Mouse (Mus musculus) testis, adult 2 months (tissue): ENCODE results near the gene Ntng2.

Experiments
- CTCF ChIP-seq: fragments of 200-500 bp; IDR thresholded peaks from 2 replicates; pipeline ENCODE4 v1.5.1; 2012; ENCODE audit warnings: low read depth, mild to moderate bottlenecking, inconsistent platforms, low read length, moderate library complexity; ENCODE audit not compliant: control insufficient read depth, insufficient read depth, insufficient replicate concordance
- POLR2A ChIP-seq: fragments of 200-500 bp; IDR thresholded peaks from 2 replicates; pipeline ENCODE4 v1.6.1; 2012; ENCODE audit warnings: low read depth, mild to moderate bottlenecking, inconsistent platforms, low read length, moderate library complexity; ENCODE audit not compliant: control insufficient read depth

DNA sequence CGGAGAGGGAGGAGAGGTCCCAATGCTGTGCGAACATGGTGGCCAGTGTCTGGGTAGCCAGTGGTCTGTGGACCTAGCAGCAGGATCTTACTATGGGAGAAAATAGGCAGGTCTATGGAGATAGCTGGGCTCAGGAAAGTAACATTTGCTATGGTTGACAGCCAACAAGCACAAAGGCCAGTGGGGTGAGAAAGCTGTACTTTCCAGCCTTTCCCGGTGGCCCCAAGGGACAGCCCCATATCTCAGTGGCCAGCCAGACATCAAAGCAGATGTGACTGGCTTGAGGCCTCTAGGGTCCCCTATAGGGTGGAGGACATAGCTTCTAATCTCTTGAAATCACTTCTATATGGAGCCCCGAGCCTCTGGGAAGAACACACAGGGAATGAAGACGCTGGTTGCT lies 35.8 kb downstream of the Ntng2 start:
- no peak for TF ChIP-seq CTCF
- no peak for TF ChIP-seq POLR2A
